Mouse (Mus musculus) kidney, embryonic 14.5 days (tissue): ENCODE results near the gene Gimap8. TPM values are rescaled to one million over a fixed set of nuclear protein-coding genes. Genes with fewer than 3 reads are reported as not detected.

ENCODE experiments used
- ATAC-seq: fragments of 200-750 bp; cut with Nextera tagmentation; 2 replicates; pipeline ENCODE4 v1.8.0; 2017; ENCODE audit warnings: moderate number of reproducible peaks, mild to moderate bottlenecking, moderate TSS enrichment, moderate library complexity; ENCODE audit not compliant: low FRiP score, low TSS enrichment
- H3K27ac ChIP-seq: fragments of 300-500 bp; sonication (generic); 2 replicates; pipeline ENCODE4 v1.5.1; 2014; ENCODE audit warnings: low read depth, mild to moderate bottlenecking, low read length, moderate library complexity, mixed read lengths
- H3K27me3 ChIP-seq: fragments of 300-500 bp; sonication (generic); 2 replicates; pipeline ENCODE4 v1.6.1; 2014; ENCODE audit warnings: mild to moderate bottlenecking, low read length; ENCODE audit not compliant: control insufficient read depth, insufficient read depth
- H3K36me3 ChIP-seq: fragments of 300-500 bp; sonication (generic); 2 replicates; pipeline ENCODE4 v1.6.1; 2014; ENCODE audit warnings: low read length, mixed read lengths; ENCODE audit not compliant: control insufficient read depth, insufficient read depth
- H3K4me1 ChIP-seq: fragments of 300-500 bp; sonication (generic); 2 replicates; pipeline ENCODE4 v1.6.1; 2014; ENCODE audit warnings: low read length, mixed read lengths; ENCODE audit not compliant: control insufficient read depth, insufficient read depth
- H3K4me2 ChIP-seq: fragments of 300-500 bp; sonication (generic); replicated peaks from 2 replicates; pipeline ENCODE4 v1.6.1; 2014; ENCODE audit warnings: low read depth, mild to moderate bottlenecking, low read length
- H3K4me3 ChIP-seq: fragments of 300-500 bp; sonication (generic); 2 replicates; pipeline ENCODE4 v1.5.1; 2014; ENCODE audit warnings: mild to moderate bottlenecking, low read length
- H3K9ac ChIP-seq: fragments of 300-500 bp; sonication (generic); 2 replicates; pipeline ENCODE4 v1.6.1; 2014; ENCODE audit warnings: low read depth, mild to moderate bottlenecking, low read length, moderate library complexity
- H3K9me3 ChIP-seq: fragments of 300-500 bp; sonication (generic); 2 replicates; pipeline ENCODE4 v1.6.1; 2016; ENCODE audit warnings: low read length; ENCODE audit not compliant: control insufficient read depth
- WGBS: fragments of 180-500 bp; shearing (Covaris S2); extraction: QIAGEN DNeasy Blood & Tissue Kit; methylation state at CpG from one replicate; pipeline ENCODE4 v1.1.7; 2014; 5-methylcytosine and 5-hydroxymethylcytosine counted together
- polyA plus RNA-seq: library from polyadenylated mRNA; unstranded; fragments of >200 nt; fragmentation: Nextera tagmentation; extraction: Ambion mirVana; gene quantifications from 2 replicates; pipeline ENCODE4 v1.2.1, GENCODE M21; 2014

Gene Gimap8
- polyA plus RNA-seq, 1 experiment from 2014 or later: 1.1 TPM

DNA sequence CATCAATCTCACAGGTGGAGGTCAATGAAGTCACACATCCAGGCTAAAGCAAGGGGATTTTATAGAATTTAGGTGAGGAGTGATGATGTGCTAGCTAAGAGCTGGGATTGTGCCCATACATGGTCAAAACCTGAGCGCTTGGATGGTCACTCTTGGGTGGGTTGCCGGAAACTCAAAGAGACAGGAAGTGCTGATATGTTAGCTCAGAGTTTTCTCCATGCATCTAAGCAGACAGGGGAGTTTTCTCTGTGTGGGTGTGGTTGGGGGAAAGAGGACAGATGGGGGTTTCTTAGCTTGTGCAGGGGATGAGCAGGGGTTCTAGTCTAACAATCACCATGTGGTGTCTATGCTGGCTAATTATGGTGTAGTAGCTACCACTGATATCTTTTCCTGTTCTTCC lies 42.3 kb downstream of the Gimap8 start:
- H3K9me3 ChIP-seq: no peaks in the 10 kb centered on the region
- H3K4me1 ChIP-seq: no peaks in the 10 kb centered on the region
- no peak for ATAC-seq
- H3K36me3 ChIP-seq: no peaks in the 10 kb centered on the region
- H3K27ac ChIP-seq: no peak overlapping the region
- H3K4me3 ChIP-seq: no peak overlapping the region
- H3K4me2 ChIP-seq: no peak overlapping the region
- H3K27me3 ChIP-seq: no peaks in the 10 kb centered on the region
- H3K9ac ChIP-seq: no peak overlapping the region
- WGBS: 75% methylated on average over 2 of the region's 2 CpGs

DNA sequence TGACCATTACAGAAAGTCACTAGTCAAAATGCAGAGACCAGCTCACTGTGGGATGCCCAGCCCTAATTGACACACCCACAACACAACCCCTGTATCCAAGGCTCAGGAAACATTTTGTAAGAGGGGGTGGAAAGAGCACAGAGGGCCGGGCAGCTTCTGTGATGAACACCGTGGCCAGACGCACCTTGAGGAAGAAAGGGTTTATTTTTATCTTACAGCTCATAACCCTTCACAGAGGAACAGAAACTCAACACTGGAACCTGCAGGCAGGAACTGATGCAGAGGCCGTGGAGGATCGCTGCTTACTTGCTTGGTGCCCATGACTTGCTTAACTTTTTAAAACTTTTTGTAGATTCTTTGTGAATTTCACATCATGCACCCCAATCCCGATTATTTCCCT lies 45.9 kb downstream of the Gimap8 start:
- Histone ChIP-seq H3K4me1 (no peaks in the 10 kb centered on the region), H3K27ac (no peak overlapping the region), H3K9me3 (no peaks in the 10 kb centered on the region), H3K4me3 (no peak overlapping the region), H3K9ac (no peak overlapping the region), H3K36me3 (no peaks in the 10 kb centered on the region), H3K4me2 (no peak overlapping the region), H3K27me3 (no peaks in the 10 kb centered on the region)
- 87% methylated on average over 6 of the region's 6 CpGs for WGBS
- no peak for ATAC-seq

GRCm38 (mm10) chr6:48696830-48697554 lies 50.0 kb downstream of the Gimap8 start:
- no peaks in the 10 kb centered on the region for H3K4me1 ChIP-seq
- peak overlapping the region; percentile 31; the same call in 1 of the 2 replicates for H3K27ac ChIP-seq
- no peaks in the 10 kb centered on the region for H3K27me3 ChIP-seq
- no peak overlapping the region for H3K4me2 ChIP-seq
- H3K36me3 ChIP-seq: no peaks in the 10 kb centered on the region
- no peak overlapping the region for H3K4me3 ChIP-seq
- no peak for ATAC-seq
- 77% methylated on average over 4 of the region's 4 CpGs for WGBS
- no peak overlapping the region for H3K9ac ChIP-seq
- no peaks in the 10 kb centered on the region for H3K9me3 ChIP-seq

DNA sequence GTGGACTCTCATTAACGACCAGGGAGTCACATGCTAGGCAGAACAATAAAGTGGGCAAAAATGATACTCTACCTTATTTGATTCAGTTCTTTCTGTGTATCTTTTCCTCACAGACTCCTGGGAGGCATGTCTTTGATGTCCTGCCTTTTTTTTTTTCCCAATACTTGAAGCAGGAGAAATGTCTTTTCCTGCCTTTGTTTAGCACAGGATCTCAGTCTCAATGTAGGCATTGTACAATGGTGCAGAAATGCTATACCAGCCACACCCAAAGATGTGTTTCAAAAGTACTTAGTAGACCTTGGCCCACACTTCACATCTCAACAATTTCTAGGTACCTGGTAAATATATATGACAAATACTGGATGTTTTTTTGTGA lies 50.5 kb downstream of the Gimap8 start:
- no peak overlapping the region for H3K4me3 ChIP-seq
- H3K9ac ChIP-seq: no peak overlapping the region
- no peak overlapping the region for H3K4me2 ChIP-seq
- H3K27me3 ChIP-seq: no peaks in the 10 kb centered on the region
- H3K4me1 ChIP-seq: no peaks in the 10 kb centered on the region
- no peaks in the 10 kb centered on the region for H3K9me3 ChIP-seq
- WGBS: 71% methylated on average over 1 of the region's 1 CpGs
- no peaks in the 10 kb centered on the region for H3K36me3 ChIP-seq
- ATAC-seq: no peak
- H3K27ac ChIP-seq: peak overlapping the region; percentile 31; the same call in 1 of the 2 replicates

DNA sequence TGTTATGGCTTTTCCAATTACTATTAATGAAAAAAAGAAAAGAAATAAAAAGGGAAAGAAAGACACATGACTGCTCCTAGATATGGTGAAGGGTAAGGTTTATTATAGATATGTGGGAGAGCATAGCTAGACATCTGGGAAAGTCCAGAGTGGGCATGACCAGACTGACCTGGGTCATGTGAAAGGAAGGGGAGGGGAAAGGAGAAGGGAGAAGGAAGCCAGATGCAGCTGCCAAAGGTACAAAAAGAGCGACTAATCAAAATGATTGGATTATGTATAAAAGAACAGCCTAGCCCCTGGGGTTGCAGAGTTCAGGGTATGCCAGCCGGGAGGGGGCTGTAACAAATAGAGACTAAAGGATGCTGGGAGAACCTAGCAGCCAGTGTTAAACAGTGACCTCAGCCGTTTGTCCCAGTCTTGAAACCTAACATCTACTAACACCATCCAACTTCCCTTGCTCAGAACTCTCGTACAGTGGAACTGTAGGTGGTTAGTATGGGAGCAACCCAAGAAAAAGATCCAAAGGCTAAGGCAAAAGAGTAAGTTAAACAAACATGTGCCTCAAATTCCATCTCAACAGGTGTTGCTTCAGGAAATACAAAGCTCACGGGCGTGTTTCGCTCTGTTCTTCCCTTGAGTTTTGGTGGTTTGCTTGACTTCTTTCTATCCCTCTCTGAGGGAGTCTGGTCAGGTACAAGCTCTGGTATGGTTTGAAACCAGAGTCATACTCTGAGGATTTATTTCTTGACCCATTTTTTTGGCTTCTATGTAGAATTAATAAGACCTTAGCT lies 51.2 kb downstream of the Gimap8 start:
- Histone ChIP-seq H3K27me3 (no peaks in the 10 kb centered on the region), H3K4me1 (no peaks in the 10 kb centered on the region), H3K27ac (no peak overlapping the region), H3K36me3 (no peaks in the 10 kb centered on the region), H3K4me3 (no peak overlapping the region), H3K9me3 (no peaks in the 10 kb centered on the region), H3K4me2 (no peak overlapping the region), H3K9ac (no peak overlapping the region)
- 83% methylated on average over 7 of the region's 7 CpGs for WGBS
- no peak for ATAC-seq

DNA sequence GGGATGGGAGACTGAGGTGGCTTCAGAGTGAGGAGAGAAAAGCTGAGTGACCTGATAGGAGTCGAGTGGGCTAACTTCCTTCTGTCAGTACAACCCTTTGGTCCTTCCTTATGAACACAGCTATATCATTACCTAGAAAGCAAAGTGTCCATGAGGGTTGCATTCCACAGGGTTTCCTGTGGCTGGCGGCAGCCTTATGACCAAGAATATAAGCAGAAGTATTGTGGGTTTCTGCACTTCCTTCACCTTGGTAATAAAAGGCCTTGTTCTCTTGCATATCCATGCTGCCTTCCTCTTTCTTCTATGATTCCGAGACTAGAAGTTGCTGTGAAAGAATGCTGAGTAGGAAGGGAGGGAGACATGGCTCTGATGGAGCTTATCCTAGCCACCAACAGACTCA lies 51.9 kb downstream of the Gimap8 start:
- Histone ChIP-seq H3K4me3 (no peak overlapping the region), H3K36me3 (no peaks in the 10 kb centered on the region), H3K4me2 (no peak overlapping the region), H3K27me3 (no peaks in the 10 kb centered on the region), H3K9ac (no peak overlapping the region), H3K4me1 (no peaks in the 10 kb centered on the region), H3K27ac (peak overlapping the region; percentile 38; the same call in 1 of the 2 replicates), H3K9me3 (no peaks in the 10 kb centered on the region)
- 81% methylated on average over 3 of the region's 3 CpGs for WGBS
- no peak for ATAC-seq

- Histone ChIP-seq H3K4me1 (no peaks in the 10 kb centered on the region), H3K27me3 (no peaks in the 10 kb centered on the region), H3K9ac (no peak overlapping the region), H3K36me3 (no peaks in the 10 kb centered on the region), H3K4me2 (no peak overlapping the region), H3K27ac (peak overlapping the region; percentile 38; the same call in 1 of the 2 replicates), H3K9me3 (no peaks in the 10 kb centered on the region), H3K4me3 (no peak overlapping the region)
- 55% methylated on average over 5 of the region's 5 CpGs for WGBS
- ATAC-seq: peak; percentile 57; the same call in 1 of the 2 replicates
These were observed 53.4 kb downstream of the Gimap8 start for GRCm38 (mm10) chr6:48700251-48701075.

- Histone ChIP-seq H3K27me3 (no peaks in the 10 kb centered on the region), H3K4me1 (no peaks in the 10 kb centered on the region), H3K4me3 (no peak overlapping the region), H3K9ac (no peak overlapping the region), H3K4me2 (no peak overlapping the region), H3K36me3 (no peaks in the 10 kb centered on the region), H3K9me3 (no peaks in the 10 kb centered on the region), H3K27ac (no peak overlapping the region)
- 81% methylated on average over 7 of the region's 7 CpGs for WGBS
- no peak for ATAC-seq
These were observed 55.1 kb downstream of the Gimap8 start for GRCm38 (mm10) chr6:48702146-48702545.
